Mouse (Mus musculus) bone marrow macrophage, adult 2 months (primary cell): ENCODE data around the gene Rnf169. TPM values are rescaled to one million over a fixed set of nuclear protein-coding genes. Genes with fewer than 3 reads are reported as not detected.

Experiments used
- H3K27ac ChIP-seq: 2 replicates; pipeline ENCODE4 v1.5.1; 2012; ENCODE audit warnings: low read depth, low read length; ENCODE audit not compliant: insufficient read depth
- H3K4me1 ChIP-seq: 2 replicates; pipeline ENCODE4 v1.6.1; 2012; ENCODE audit warnings: low read length; ENCODE audit not compliant: control insufficient read depth, insufficient read depth
- H3K4me3 ChIP-seq: 2 replicates; pipeline ENCODE4 v1.5.1; 2012; ENCODE audit warnings: mild to moderate bottlenecking, low read length, moderate library complexity; ENCODE audit not compliant: insufficient read depth
- CTCF ChIP-seq: IDR thresholded peaks from 2 replicates; pipeline ENCODE4 v1.5.1; 2012; ENCODE audit warnings: low read depth, mild to moderate bottlenecking, low read length, moderate library complexity
- POLR2A ChIP-seq: IDR thresholded peaks from 2 replicates; pipeline ENCODE4 v1.6.1; 2012; ENCODE audit warnings: mild to moderate bottlenecking, low read depth, low read length, borderline replicate concordance
- polyA plus RNA-seq: library from polyadenylated mRNA; stranded (reverse); fragments of >200 nt; gene quantifications from 2 replicates; pipeline ENCODE4 v1.2.4, GENCODE M21; 2012; ENCODE audit not compliant: missing spikeins, insufficient read depth, insufficient read length

Rnf169 gene
- polyA plus RNA-seq, 1 experiment: 27.9 TPM

GRCm38 (mm10) chr7:99887230-99887735, 93.0 kb downstream of the Rnf169 start:
- Histone ChIP-seq H3K4me3 (no peak overlapping the region), H3K4me1 (peaks cover 31% of the 10 kb centered on the region), H3K27ac (no peak overlapping the region)
- TF ChIP-seq POLR2A (no peak), CTCF (no peak)

- Histone ChIP-seq H3K4me3 (no peak overlapping the region), H3K27ac (no peak overlapping the region), H3K4me1 (no peaks in the 10 kb centered on the region)
- TF ChIP-seq CTCF (no peak), POLR2A (no peak)
These were observed 102.0 kb downstream of the Rnf169 start for GRCm38 (mm10) chr7:99878254-99878653.

GRCm38 (mm10) chr7:99876345-99876744, 103.9 kb downstream of the Rnf169 start:
- Histone ChIP-seq H3K4me1 (no peaks in the 10 kb centered on the region), H3K4me3 (no peak overlapping the region), H3K27ac (no peak overlapping the region)
- TF ChIP-seq CTCF: peak; percentile 95
- TF ChIP-seq POLR2A: no peak

GRCm38 (mm10) chr7:99875891-99876290, 104.4 kb downstream of the Rnf169 start:
- H3K27ac ChIP-seq: no peak overlapping the region
- H3K4me3 ChIP-seq: no peak overlapping the region
- H3K4me1 ChIP-seq: no peaks in the 10 kb centered on the region
- no peak for TF ChIP-seq CTCF
- TF ChIP-seq POLR2A: no peak

GRCm38 (mm10) chr7:99873965-99874364, 106.3 kb downstream of the Rnf169 start:
- no peak for TF ChIP-seq POLR2A
- H3K4me3 ChIP-seq: no peak overlapping the region
- H3K4me1 ChIP-seq: peaks cover 6% of the 10 kb centered on the region; the same call in 1 of the 2 replicates
- no peak overlapping the region for H3K27ac ChIP-seq

Other genes with a start within 250 kb of the Rnf169 start
- gene Olfr521, start 216.9 kb downstream of the Rnf169 start, polyA plus RNA-seq: not detected in 2 replicates
- gene Neu3, start 152.0 kb downstream of the Rnf169 start, polyA plus RNA-seq: 1.2 and 1.6 TPM in 2 replicates
- gene Xrra1, start 121.3 kb downstream of the Rnf169 start, polyA plus RNA-seq: not detected in 2 replicates
- gene Spcs2, start 117.0 kb downstream of the Rnf169 start, polyA plus RNA-seq: 127 and 130 TPM in 2 replicates
- not detected in 2 replicates for gene Chrdl2, start 25.7 kb upstream of the Rnf169 start, polyA plus RNA-seq
- gene Pold3, start 141.1 kb upstream of the Rnf169 start, polyA plus RNA-seq: 55.3 and 61.5 TPM in 2 replicates
- 2.4 and 4.2 TPM in 2 replicates for gene Lipt2, start 178.8 kb upstream of the Rnf169 start, polyA plus RNA-seq
- gene Kcne3, start 196.1 kb upstream of the Rnf169 start, polyA plus RNA-seq: 1.7 and 5.0 TPM in 2 replicates
- 14.1 and 14.4 TPM in 2 replicates for gene Pgm2l1, start 246.9 kb upstream of the Rnf169 start, polyA plus RNA-seq